Mouse (Mus musculus) neural tube, embryonic 11.5 days (tissue): ENCODE measurements around the gene Atxn7l3. TPM values are rescaled to one million over a fixed set of nuclear protein-coding genes. Genes with fewer than 3 reads are reported as not detected.

Experiments used
- ATAC-seq: fragments of 200-750 bp; cut with Nextera tagmentation; 2 replicates; pipeline ENCODE4 v1.8.0; 2017; ENCODE audit warnings: moderate number of reproducible peaks, mild to moderate bottlenecking, moderate TSS enrichment, moderate library complexity; ENCODE audit not compliant: insufficient read depth, low FRiP score, low TSS enrichment
- DNase-seq: peaks from one replicate; pipeline ENCODE4 v3.0.0-alpha.2; 2015; ENCODE audit warnings: low spot score
- H3K27ac ChIP-seq: fragments of 300-500 bp; sonication (generic); 2 replicates; pipeline ENCODE4 v1.5.1; 2014; ENCODE audit warnings: low read depth, mild to moderate bottlenecking, low read length
- H3K27me3 ChIP-seq: fragments of 300-500 bp; sonication (generic); 2 replicates; pipeline ENCODE4 v1.6.1; 2014; ENCODE audit warnings: mild to moderate bottlenecking, low read length, mixed read lengths; ENCODE audit not compliant: control insufficient read depth, insufficient read depth
- H3K36me3 ChIP-seq: fragments of 300-500 bp; sonication (generic); 2 replicates; pipeline ENCODE4 v1.6.1; 2014; ENCODE audit warnings: mild to moderate bottlenecking, low read length, moderate library complexity, mixed read lengths; ENCODE audit not compliant: control insufficient read depth, insufficient read depth
- H3K4me1 ChIP-seq: fragments of 300-500 bp; sonication (generic); 2 replicates; pipeline ENCODE4 v1.6.1; 2014; ENCODE audit warnings: low read length, mixed read lengths; ENCODE audit not compliant: control insufficient read depth, insufficient read depth
- H3K4me2 ChIP-seq: fragments of 300-500 bp; sonication (generic); 2 replicates; pipeline ENCODE4 v1.6.1; 2014; ENCODE audit warnings: low read depth, mild to moderate bottlenecking, moderate library complexity
- H3K4me3 ChIP-seq: fragments of 300-500 bp; sonication (generic); 2 replicates; pipeline ENCODE4 v1.5.1; 2014; ENCODE audit warnings: low read depth, low read length
- H3K9ac ChIP-seq: fragments of 300-500 bp; sonication (generic); 2 replicates; pipeline ENCODE4 v1.6.1; 2014; ENCODE audit warnings: mild to moderate bottlenecking, low read length
- H3K9me3 ChIP-seq: fragments of 300-500 bp; sonication (generic); 2 replicates; pipeline ENCODE4 v1.6.1; 2016; ENCODE audit warnings: low read length; ENCODE audit not compliant: control insufficient read depth
- WGBS: fragments of 180-500 bp; shearing (Covaris S2); extraction: QIAGEN DNeasy Blood & Tissue Kit; methylation state at CpG from one replicate; pipeline ENCODE4 v1.1.7; 2014; 5-methylcytosine and 5-hydroxymethylcytosine counted together
- polyA plus RNA-seq: library from polyadenylated mRNA; unstranded; fragments of >200 nt; fragmentation: Nextera tagmentation; extraction: Ambion mirVana; gene quantifications from 2 replicates; pipeline ENCODE4 v1.2.1, GENCODE M21; 2014

The Atxn7l3 gene
- 18.8 and 20.0 TPM in 2 replicates for polyA plus RNA-seq

DNA sequence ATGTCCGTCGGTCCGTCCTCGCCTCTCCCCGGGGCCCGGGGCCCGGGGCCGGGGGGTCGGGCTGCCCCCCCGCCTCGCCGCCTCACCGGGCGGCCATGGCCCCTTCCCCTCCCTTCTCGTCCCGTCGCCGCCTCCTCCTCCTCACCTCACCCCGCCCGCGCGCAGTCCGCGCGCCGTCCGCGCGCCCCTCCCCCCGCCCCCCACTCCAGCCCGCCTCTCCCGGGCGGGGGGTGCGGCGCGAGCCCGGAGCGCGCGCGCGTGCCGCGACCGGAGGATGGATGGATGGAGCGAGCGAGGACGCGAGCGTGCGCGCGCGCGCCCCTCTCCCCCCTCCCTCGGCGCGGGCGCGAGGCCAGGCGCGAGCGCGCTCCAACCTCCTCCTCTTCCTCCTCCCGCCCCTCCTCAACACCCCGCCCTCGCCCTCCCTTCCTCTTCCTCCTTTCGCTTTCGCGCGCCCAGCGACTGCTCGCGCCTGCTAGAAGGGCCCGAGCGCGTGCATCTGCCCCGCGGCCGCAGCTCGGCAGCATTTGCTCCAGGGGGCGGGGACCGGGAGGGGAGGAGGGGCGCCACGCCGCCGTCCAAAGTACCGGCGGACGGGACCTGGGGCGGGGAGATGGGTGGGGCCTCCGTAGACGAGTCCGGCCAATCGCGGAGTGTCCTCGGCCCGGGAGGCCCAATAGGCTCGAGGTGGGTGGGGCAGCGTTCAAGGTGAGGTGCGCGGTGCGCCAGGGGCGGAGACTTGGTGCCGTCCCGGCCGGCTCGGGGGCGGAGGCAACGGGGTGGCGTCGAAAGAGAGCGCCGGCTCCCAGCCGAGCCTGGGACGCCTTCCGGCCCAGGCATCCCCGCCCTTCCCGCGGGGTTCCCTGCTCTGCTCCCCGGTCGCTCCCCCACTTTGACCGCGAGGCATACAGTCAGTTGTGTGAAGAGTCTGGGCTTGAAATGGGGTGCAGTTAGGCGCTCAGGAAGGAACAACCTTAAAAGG, at the start of gene Atxn7l3:
Gene Atxn7l3 (minus strand): TSS at position 141 of the 982 bp plus-strand sequence.
- H3K4me2 ChIP-seq = peak within 1 kb of the TSS; percentile 70
- H3K9ac ChIP-seq = peak within 1 kb of the TSS; percentile 95
- H3K4me3 ChIP-seq = peak within 1 kb of the TSS; percentile 93
- ATAC-seq (peak; percentile 89), DNase-seq (peak; percentile 99)
- under 1% methylated on average over 55 of the region's 125 CpGs for WGBS
- no peaks in the 10 kb centered on the region for H3K27me3 ChIP-seq
- peak within 1 kb of the TSS; percentile 99 for H3K27ac ChIP-seq
- H3K4me1 ChIP-seq = peaks cover 9% of the 10 kb centered on the region; the same call in 1 of the 2 replicates
- H3K9me3 ChIP-seq = no peaks in the 10 kb centered on the region
- H3K36me3 ChIP-seq = peaks cover 8% of the 10 kb centered on the region

DNA sequence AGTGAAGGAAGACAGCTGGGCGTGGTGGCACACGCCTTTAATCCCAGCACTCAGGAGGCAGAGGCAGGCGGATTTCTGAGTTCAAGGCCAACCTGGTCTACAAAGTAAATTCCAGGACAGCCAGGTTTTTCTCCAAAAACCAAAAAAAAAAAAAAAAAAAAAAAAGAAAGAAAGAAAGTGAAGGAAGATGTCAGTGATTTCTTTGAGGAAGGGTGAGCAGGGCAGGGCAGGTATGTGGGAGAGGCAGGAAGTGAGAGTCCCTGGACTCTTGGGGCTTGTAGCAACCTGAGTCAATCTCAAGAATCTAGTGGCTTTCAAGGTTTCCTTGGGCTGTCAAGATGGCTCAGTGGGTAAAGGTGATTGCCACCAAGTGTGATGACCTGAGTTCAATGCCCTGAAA, 48.0 kb upstream of the Atxn7l3 start:
- Histone ChIP-seq H3K4me1 (no peaks in the 10 kb centered on the region), H3K4me3 (no peak overlapping the region), H3K4me2 (no peak overlapping the region), H3K27me3 (no peaks in the 10 kb centered on the region), H3K9ac (no peak overlapping the region), H3K9me3 (no peaks in the 10 kb centered on the region), H3K27ac (no peak overlapping the region), H3K36me3 (no peaks in the 10 kb centered on the region)
- DNase-seq (no peak), ATAC-seq (no peak)
- 93% methylated on average over 3 of the region's 3 CpGs for WGBS

DNA sequence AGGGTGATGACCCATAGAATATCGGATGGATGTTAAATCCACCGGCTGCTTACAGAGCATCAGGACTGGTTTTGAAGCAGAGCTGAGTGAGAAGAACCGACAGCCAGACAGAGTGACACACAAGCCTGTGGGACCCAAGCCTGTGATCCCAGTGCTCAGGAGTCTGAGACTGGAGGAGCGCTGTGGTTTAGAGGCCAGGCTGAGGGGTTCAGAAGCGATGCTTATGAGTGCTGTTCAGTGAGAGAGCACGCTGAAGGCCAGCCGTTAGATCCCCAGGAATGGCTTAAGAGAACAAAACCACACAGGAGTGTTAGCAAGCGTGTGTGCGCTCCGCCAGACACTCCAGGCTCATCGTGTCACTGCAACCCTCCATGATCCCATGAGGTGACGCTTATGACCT, 46.3 kb upstream of the Atxn7l3 start:
- no peaks in the 10 kb centered on the region for H3K4me1 ChIP-seq
- 67% methylated on average over 12 of the region's 12 CpGs for WGBS

DNA sequence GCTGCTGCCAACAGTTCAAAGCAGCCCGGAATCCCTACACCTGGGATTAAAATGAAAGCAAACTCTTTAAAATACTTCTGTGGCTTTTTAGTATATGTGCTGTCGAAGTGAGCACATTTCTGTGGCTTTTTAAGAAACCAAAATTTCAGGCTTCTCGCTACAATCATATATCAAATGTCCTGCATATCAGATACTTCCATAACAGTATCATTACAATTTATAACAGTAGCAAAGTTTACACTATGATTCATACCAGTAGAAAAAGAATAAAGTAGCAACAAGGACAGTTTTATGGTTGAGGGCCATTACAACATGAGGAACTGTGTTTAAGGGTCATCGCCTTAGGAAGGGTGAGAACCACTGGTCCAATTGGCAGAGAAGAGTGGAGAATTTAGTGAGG, 44.7 kb upstream of the Atxn7l3 start:
- no peak overlapping the region for H3K4me3 ChIP-seq
- H3K4me1 ChIP-seq = no peaks in the 10 kb centered on the region
- H3K9ac ChIP-seq = no peak overlapping the region
- no peaks in the 10 kb centered on the region for H3K9me3 ChIP-seq
- no peaks in the 10 kb centered on the region for H3K27me3 ChIP-seq
- no peak for DNase-seq
- H3K27ac ChIP-seq = no peak overlapping the region
- WGBS = 91% methylated on average over 4 of the region's 4 CpGs
- no peaks in the 10 kb centered on the region for H3K36me3 ChIP-seq
- no peak overlapping the region for H3K4me2 ChIP-seq
- ATAC-seq = no peak

More for the DNA sequence above, 46.3 kb upstream of the Atxn7l3 start:
- Histone ChIP-seq H3K9ac (no peak overlapping the region), H3K27me3 (no peaks in the 10 kb centered on the region), H3K27ac (no peak overlapping the region), H3K4me2 (no peak overlapping the region), H3K4me3 (no peak overlapping the region), H3K36me3 (no peaks in the 10 kb centered on the region), H3K9me3 (no peaks in the 10 kb centered on the region)
- DNase-seq = no peak
- ATAC-seq = no peak

DNA sequence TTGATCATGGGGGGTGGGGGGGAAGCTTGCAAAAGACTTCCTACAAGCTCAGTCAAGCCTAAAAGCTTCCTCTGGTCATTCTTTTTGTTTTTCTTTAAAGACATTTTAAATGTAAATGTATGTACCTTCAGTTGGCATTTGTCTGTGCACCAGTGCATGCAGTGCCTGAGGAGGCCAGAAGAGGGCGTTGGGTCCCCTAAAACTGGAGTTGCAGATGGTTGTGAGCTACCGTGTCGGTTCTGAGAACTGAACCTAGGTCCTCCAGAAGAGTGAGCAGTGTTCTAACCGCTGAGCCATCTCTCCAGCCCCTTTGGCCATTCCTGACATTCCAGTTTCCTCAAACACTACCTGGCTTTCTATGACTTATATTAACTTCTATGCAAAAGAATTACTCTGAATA, 43.2 kb upstream of the Atxn7l3 start:
- Histone ChIP-seq H3K9me3 (no peaks in the 10 kb centered on the region), H3K36me3 (no peaks in the 10 kb centered on the region), H3K27me3 (no peaks in the 10 kb centered on the region), H3K4me2 (no peak overlapping the region), H3K27ac (no peak overlapping the region), H3K9ac (no peak overlapping the region), H3K4me1 (no peaks in the 10 kb centered on the region), H3K4me3 (no peak overlapping the region)
- DNase-seq (no peak), ATAC-seq (no peak)
- WGBS = 63% methylated on average over 4 of the region's 4 CpGs

DNA sequence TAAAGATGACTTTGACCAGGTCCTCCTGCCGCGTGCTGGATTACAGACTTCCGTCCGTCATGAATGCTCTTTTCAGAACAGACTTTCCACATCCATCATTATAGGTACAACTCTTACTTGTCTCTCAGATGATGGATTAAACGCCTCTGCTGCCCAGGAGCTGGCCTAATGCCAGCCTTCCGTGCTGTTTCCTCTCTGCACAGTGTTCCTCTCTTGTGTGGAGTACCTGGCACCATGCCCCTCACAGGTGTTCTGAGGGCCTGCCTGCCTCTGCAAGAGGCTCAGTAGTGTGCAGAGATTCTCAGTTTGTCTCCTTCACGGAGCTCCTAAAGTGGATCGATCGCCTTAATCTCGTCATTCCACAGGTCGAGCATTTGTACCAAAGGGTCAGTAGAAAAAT, 42.8 kb upstream of the Atxn7l3 start:
- ATAC-seq (no peak), DNase-seq (no peak)
- no peaks in the 10 kb centered on the region for H3K27me3 ChIP-seq
- H3K27ac ChIP-seq = no peak overlapping the region
- H3K9me3 ChIP-seq = no peaks in the 10 kb centered on the region
- H3K4me1 ChIP-seq = no peaks in the 10 kb centered on the region
- no peak overlapping the region for H3K4me3 ChIP-seq
- no peak overlapping the region for H3K9ac ChIP-seq
- WGBS = 86% methylated on average over 11 of the region's 11 CpGs
- no peaks in the 10 kb centered on the region for H3K36me3 ChIP-seq
- H3K4me2 ChIP-seq = no peak overlapping the region

DNA sequence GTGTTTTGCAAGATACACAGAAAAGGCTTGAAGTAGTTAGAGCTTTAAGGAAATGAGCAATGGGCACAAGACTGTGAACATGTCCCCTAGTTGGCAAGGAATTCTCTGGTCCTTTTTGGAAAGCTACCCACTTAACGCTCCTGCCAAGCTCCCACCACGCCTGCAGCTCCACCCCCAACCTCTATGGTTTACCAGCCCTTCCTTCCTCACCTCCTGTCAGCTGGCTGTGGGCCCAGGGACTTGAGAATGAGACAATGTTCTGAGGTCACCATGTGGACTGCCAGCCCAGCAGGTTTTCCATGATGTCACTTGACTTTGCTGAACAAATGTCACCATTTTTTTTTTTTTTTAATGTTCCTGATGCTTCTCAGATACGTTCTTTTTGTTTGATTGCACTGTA, 42.1 kb upstream of the Atxn7l3 start:
- H3K4me3 ChIP-seq = no peak overlapping the region
- no peak overlapping the region for H3K4me2 ChIP-seq
- H3K27me3 ChIP-seq = no peaks in the 10 kb centered on the region
- H3K9ac ChIP-seq = no peak overlapping the region
- H3K4me1 ChIP-seq = no peaks in the 10 kb centered on the region
- H3K27ac ChIP-seq = no peak overlapping the region
- H3K36me3 ChIP-seq = no peaks in the 10 kb centered on the region
- DNase-seq (no peak), ATAC-seq (no peak)
- 46% methylated on average over 3 of the region's 3 CpGs for WGBS
- H3K9me3 ChIP-seq = no peaks in the 10 kb centered on the region

DNA sequence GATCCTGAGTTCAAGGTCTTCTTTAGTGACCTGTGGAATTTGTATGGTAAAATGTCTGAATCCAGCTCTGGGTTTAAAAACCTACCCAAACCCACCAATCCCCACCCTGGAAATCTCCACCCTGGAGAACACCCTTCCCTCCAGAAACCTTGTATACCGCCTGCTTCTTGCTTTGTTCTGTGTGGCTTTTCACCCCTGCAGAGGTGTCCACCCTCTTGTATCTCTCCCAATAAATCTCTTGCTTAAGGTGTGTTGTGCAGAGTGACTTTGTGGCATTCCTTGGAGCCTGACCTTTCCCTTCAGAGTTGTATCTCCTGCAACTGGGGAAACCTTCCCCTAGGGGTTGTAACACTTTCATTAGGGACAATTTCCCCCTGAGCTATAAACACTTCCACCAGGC, 41.5 kb upstream of the Atxn7l3 start:
- H3K4me2 ChIP-seq = no peak overlapping the region
- ATAC-seq (no peak), DNase-seq (no peak)
- H3K36me3 ChIP-seq = no peaks in the 10 kb centered on the region
- H3K9me3 ChIP-seq = no peaks in the 10 kb centered on the region
- H3K4me1 ChIP-seq = no peaks in the 10 kb centered on the region
- no peak overlapping the region for H3K9ac ChIP-seq
- no peak overlapping the region for H3K4me3 ChIP-seq
- H3K27ac ChIP-seq = no peak overlapping the region
- H3K27me3 ChIP-seq = no peaks in the 10 kb centered on the region
- WGBS = 47% methylated on average over 1 of the region's 1 CpGs

DNA sequence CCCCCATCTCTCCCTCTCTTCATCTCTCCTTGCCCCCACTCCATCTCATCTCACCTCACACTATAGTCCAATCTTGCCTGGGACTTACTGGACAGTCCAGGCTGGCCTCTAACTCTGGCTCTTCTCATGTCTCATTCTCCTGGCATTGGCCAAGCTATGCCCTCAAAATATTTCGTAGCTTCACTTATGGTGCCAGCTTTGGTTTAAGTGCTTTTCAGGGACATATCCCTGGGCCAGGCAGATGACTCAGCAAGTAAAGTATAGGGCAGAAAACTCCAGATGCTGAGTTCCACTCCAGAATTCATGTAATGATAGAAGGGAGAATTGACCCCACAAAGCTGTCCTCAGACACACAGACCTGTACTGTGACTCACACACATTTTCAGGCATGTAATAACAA, 39.8 kb upstream of the Atxn7l3 start:
- Histone ChIP-seq H3K9ac (no peak overlapping the region), H3K27ac (no peak overlapping the region), H3K4me3 (no peak overlapping the region), H3K4me1 (no peaks in the 10 kb centered on the region), H3K27me3 (no peaks in the 10 kb centered on the region), H3K9me3 (no peaks in the 10 kb centered on the region), H3K36me3 (no peaks in the 10 kb centered on the region), H3K4me2 (no peak overlapping the region)
- DNase-seq (no peak), ATAC-seq (no peak)
- WGBS = 86% methylated on average over 1 of the region's 1 CpGs
